Mouse (Mus musculus): Measurements from ENCODE around the gene Nrap. TPM values are rescaled to one million over a fixed set of nuclear protein-coding genes. Genes with fewer than 3 reads are reported as not detected.
"Not testable (repeated sequence)": the region's sequence is repeated elsewhere in the genome, so short reads cannot be mapped to it uniquely, and the experiment has no call there.

The Nrap gene
- total RNA-seq, 2 experiments from 2014 or later = 359 to 393 TPM

GRCm38 (mm10) chr19:56368912-56369311, 20.9 kb downstream of the Nrap start:
- intact Hi-C loops (cut with DNase I) = no loop called here
- DNase-seq = no peak

GRCm38 (mm10) chr19:56367778-56368177, 22.1 kb downstream of the Nrap start:
- intact Hi-C loops (cut with DNase I) = no loop called here
- no peak for DNase-seq

- intact Hi-C loops (cut with DNase I) = no loop called here
- DNase-seq = no peak
Observed at GRCm38 (mm10) chr19:56366625-56367024, 23.2 kb downstream of the Nrap start.

GRCm38 (mm10) chr19:56366168-56366567, 23.7 kb downstream of the Nrap start:
- intact Hi-C loops (cut with DNase I) = no loop called here
- no peak for DNase-seq

GRCm38 (mm10) chr19:56364563-56364962, 25.3 kb downstream of the Nrap start:
- no peak for DNase-seq
- intact Hi-C loops (cut with DNase I) = no loop called here

- intact Hi-C loops (cut with DNase I) = no loop called here
Observed at GRCm38 (mm10) chr19:56363721-56364460, 25.9 kb downstream of the Nrap start.

GRCm38 (mm10) chr19:56358890-56359289, 30.9 kb downstream of the Nrap start:
- intact Hi-C loops (cut with DNase I) = no loop called here
- no peak for DNase-seq

More at GRCm38 (mm10) chr19:56363721-56364460, 25.9 kb downstream of the Nrap start:
- DNase-seq = no peak

- intact Hi-C loops (cut with DNase I) = loop anchor here (2.0 kb wide), 1 partner anchor 39 kb away; the partner anchor contains the start of gene Casp7
- not testable (repeated sequence) for DNase-seq
Observed at GRCm38 (mm10) chr19:56357374-56357708, 32.5 kb downstream of the Nrap start.

GRCm38 (mm10) chr19:56356480-56357373, 33.1 kb downstream of the Nrap start:
- DNase-seq = peak; percentile 78 to 86
- intact Hi-C loops (cut with DNase I) = loop anchor here (2.0 kb wide), 1 partner anchor 40 kb away; the partner anchor contains the start of gene Casp7

- intact Hi-C loops (cut with DNase I) = no loop called here
Observed at GRCm38 (mm10) chr19:56355201-56355600, 34.6 kb downstream of the Nrap start.

GRCm38 (mm10) chr19:56353689-56354088, 36.1 kb downstream of the Nrap start:
- DNase-seq = no peak
- intact Hi-C loops (cut with DNase I) = no loop called here

More at GRCm38 (mm10) chr19:56355201-56355600, 34.6 kb downstream of the Nrap start:
- no peak for DNase-seq

- intact Hi-C loops (cut with DNase I) = no loop called here
- DNase-seq = no peak
Observed at GRCm38 (mm10) chr19:56349295-56349694, 40.5 kb downstream of the Nrap start.

- intact Hi-C loops (cut with DNase I) = no loop called here
- no peak for DNase-seq
Observed at GRCm38 (mm10) chr19:56346750-56347149, 43.1 kb downstream of the Nrap start.

- intact Hi-C loops (cut with DNase I) = no loop called here
- DNase-seq = no peak
Observed at GRCm38 (mm10) chr19:56346016-56346415, 43.8 kb downstream of the Nrap start.

GRCm38 (mm10) chr19:56343869-56344563, 45.8 kb downstream of the Nrap start:
- intact Hi-C loops (cut with DNase I) = no loop called here

GRCm38 (mm10) chr19:56342006-56342405, 47.8 kb downstream of the Nrap start:
- DNase-seq = peak; percentile 58 to 66
- intact Hi-C loops (cut with DNase I) = no loop called here

More at GRCm38 (mm10) chr19:56343869-56344563, 45.8 kb downstream of the Nrap start:
- no peak for DNase-seq

GRCm38 (mm10) chr19:56336826-56337225, 53.0 kb downstream of the Nrap start:
- intact Hi-C loops (cut with DNase I) = no loop called here
- no peak for DNase-seq

GRCm38 (mm10) chr19:56336321-56336720, 53.5 kb downstream of the Nrap start:
- no peak for DNase-seq
- intact Hi-C loops (cut with DNase I) = no loop called here

- DNase-seq = no peak
- intact Hi-C loops (cut with DNase I) = no loop called here
Observed at GRCm38 (mm10) chr19:56326243-56326855, 63.5 kb downstream of the Nrap start.

- DNase-seq = no peak
- intact Hi-C loops (cut with DNase I) = no loop called here
Observed at GRCm38 (mm10) chr19:56325676-56326075, 64.2 kb downstream of the Nrap start.
